Mouse (Mus musculus) liver, embryonic 12.5 days (tissue): ENCODE measurements around the gene Myl6. TPM values are rescaled to one million over a fixed set of nuclear protein-coding genes. Genes with fewer than 3 reads are reported as not detected.
A peak's percentile ranks its signal among the peaks of the same experiment; 100 is the strongest.
"Not testable (repeated sequence)": the region's sequence is repeated elsewhere in the genome, so short reads cannot be mapped to it uniquely, and the experiment has no call there.

Experiments
- ATAC-seq: fragments of 200-750 bp; cut with Nextera tagmentation; 2 replicates; pipeline ENCODE4 v1.8.0; 2017; ENCODE audit warnings: moderate number of reproducible peaks, mild to moderate bottlenecking, moderate library complexity
- H3K27ac ChIP-seq: fragments of 300-500 bp; sonication (generic); 2 replicates; pipeline ENCODE4 v1.5.1; 2016; ENCODE audit warnings: mild to moderate bottlenecking
- H3K27me3 ChIP-seq: fragments of 300-500 bp; sonication (generic); replicated peaks from 2 replicates; pipeline ENCODE4 v1.6.1; 2016; ENCODE audit warnings: mild to moderate bottlenecking, moderate library complexity
- H3K36me3 ChIP-seq: fragments of 300-500 bp; sonication (generic); 2 replicates; pipeline ENCODE4 v1.6.1; 2016; ENCODE audit warnings: mild to moderate bottlenecking, moderate library complexity
- H3K4me1 ChIP-seq: fragments of 300-500 bp; sonication (generic); 2 replicates; pipeline ENCODE4 v1.6.1; 2016
- H3K4me2 ChIP-seq: fragments of 300-500 bp; sonication (generic); 2 replicates; pipeline ENCODE4 v1.6.1; 2016; ENCODE audit warnings: mild to moderate bottlenecking, moderate library complexity
- H3K4me3 ChIP-seq: fragments of 300-500 bp; sonication (generic); 2 replicates; pipeline ENCODE4 v1.5.1; 2016; ENCODE audit warnings: mild to moderate bottlenecking, moderate library complexity
- H3K9ac ChIP-seq: fragments of 300-500 bp; sonication (generic); 2 replicates; pipeline ENCODE4 v1.6.1; 2016; ENCODE audit warnings: mild to moderate bottlenecking, moderate library complexity
- H3K9me3 ChIP-seq: fragments of 300-500 bp; sonication (generic); replicated peaks from 2 replicates; pipeline ENCODE4 v1.6.1; 2016; ENCODE audit warnings: mild to moderate bottlenecking, moderate library complexity
- WGBS: fragments of 180-500 bp; shearing (Covaris S2); methylation state at CpG from one replicate; pipeline ENCODE4 v1.1.7; 2016; ENCODE audit not compliant: insufficient replicate concordance; 5-methylcytosine and 5-hydroxymethylcytosine counted together
- polyA plus RNA-seq: library from polyadenylated mRNA; unstranded; fragments of >200 nt; fragmentation: Nextera tagmentation; extraction: Ambion mirVana; gene quantifications from 2 replicates; pipeline ENCODE4 v1.2.1, GENCODE M21; 2016

Myl6 gene
- polyA plus RNA-seq, 1 experiment from 2014 or later, result 533 TPM

- H3K27me3 ChIP-seq, result no peaks in the 10 kb centered on the region
- no peak overlapping the region for H3K4me3 ChIP-seq
- peaks cover 41% of the 10 kb centered on the region for H3K4me1 ChIP-seq
- WGBS, result 77% methylated on average over 9 of the region's 9 CpGs
- H3K4me2 ChIP-seq, result no peak overlapping the region
- no peak overlapping the region for H3K9ac ChIP-seq
- H3K9me3 ChIP-seq, result no peaks in the 10 kb centered on the region
- peaks cover 34% of the 10 kb centered on the region for H3K36me3 ChIP-seq
- no peak for ATAC-seq
- H3K27ac ChIP-seq, result no peak overlapping the region
These were observed 14.3 kb upstream of the Myl6 start for GRCm38 (mm10) chr10:128508260-128508659.

DNA sequence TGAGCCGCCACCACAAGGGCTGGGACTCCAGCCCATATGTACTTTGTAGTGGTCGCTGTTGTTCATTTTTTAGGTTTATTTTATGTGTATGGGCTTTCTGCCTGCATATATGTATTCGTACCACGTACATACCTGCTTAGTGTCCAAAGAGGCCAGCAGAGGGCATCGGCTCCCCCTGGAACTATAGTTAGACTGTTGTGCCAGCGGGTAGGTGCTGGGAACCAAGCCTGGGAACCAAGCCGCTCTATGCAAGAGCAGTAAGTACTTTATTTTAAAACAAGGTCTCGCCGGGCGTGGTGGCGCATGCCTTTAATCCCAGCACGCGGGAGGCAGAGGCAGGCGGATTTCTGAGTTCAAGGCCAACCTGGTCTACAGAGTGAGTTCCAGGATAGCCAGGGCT, 12.0 kb upstream of the Myl6 start:
- H3K27me3 ChIP-seq, result no peaks in the 10 kb centered on the region
- H3K4me3 ChIP-seq, result no peak overlapping the region
- no peaks in the 10 kb centered on the region for H3K9me3 ChIP-seq
- H3K27ac ChIP-seq, result no peak overlapping the region
- no peak for ATAC-seq
- WGBS, result 93% methylated on average over 14 of the region's 14 CpGs
- peaks cover 21% of the 10 kb centered on the region for H3K36me3 ChIP-seq
- H3K4me1 ChIP-seq, result peaks cover 48% of the 10 kb centered on the region
- no peak overlapping the region for H3K4me2 ChIP-seq
- H3K9ac ChIP-seq, result no peak overlapping the region

DNA sequence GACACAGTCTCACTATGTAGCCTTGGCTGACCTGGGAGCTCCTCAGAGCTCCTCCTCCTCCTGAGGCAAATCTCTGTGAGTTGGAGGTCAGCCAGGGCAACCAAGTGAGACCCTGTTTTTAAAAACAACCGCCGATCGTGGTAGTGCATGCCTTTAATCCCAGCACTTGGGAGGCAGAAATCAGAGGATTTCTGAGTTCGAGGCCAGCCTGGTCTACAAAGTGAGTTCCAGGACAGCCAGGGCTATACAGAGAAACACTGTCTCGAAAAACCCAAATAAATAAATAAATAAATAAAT, 11.4 kb upstream of the Myl6 start:
- 79% methylated on average over 5 of the region's 5 CpGs for WGBS
- Histone ChIP-seq H3K4me2 (peak overlapping the region; percentile 49; the same call in 1 of the 2 replicates), H3K9ac (0 out of 2 replicates have a peak overlapping the region, but pooled peaks have one; percentile 47), H3K36me3 (peaks cover 16% of the 10 kb centered on the region), H3K27ac (peak overlapping the region; percentile 78), H3K4me1 (peaks cover 46% of the 10 kb centered on the region)
- H3K4me3 ChIP-seq, H3K9me3 ChIP-seq, H3K27me3 ChIP-seq, ATAC-seq: not testable (repeated sequence)

- Histone ChIP-seq H3K27me3 (no peaks in the 10 kb centered on the region), H3K27ac (peak overlapping the region; percentile 78), H3K4me2 (peak overlapping the region; percentile 49), H3K9me3 (no peaks in the 10 kb centered on the region), H3K4me3 (no peak overlapping the region), H3K36me3 (peaks cover 11% of the 10 kb centered on the region), H3K4me1 (peaks cover 46% of the 10 kb centered on the region), H3K9ac (peak overlapping the region; percentile 47; the same call in 1 of the 2 replicates)
- 24% methylated on average over 9 of the region's 9 CpGs for WGBS
- peak; percentile 28 for ATAC-seq
These were observed 10.9 kb upstream of the Myl6 start for GRCm38 (mm10) chr10:128504641-128505370.

DNA sequence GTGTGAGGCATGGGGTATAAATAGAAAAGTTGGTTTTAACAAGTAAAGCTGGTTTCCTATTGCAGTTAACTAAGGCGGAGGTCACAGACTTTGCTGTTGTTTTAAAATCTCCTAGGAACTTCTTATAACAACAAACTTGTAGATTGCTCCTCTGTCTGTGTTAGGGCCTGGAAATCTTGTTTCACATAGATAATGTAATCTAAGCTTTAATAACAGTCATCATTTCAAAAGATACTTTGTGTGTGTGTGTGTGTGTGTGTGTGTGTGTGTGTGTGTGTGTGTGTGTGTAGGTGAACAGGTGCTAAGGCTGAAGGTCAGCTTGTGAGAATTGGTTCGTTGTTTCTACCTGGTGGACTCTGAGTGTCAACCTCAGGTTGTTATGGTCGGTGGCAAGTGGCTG, 10.1 kb upstream of the Myl6 start:
- no peak for ATAC-seq
- Histone ChIP-seq H3K27ac (peak overlapping the region; percentile 78), H3K9me3 (no peaks in the 10 kb centered on the region), H3K4me3 (no peak overlapping the region), H3K4me1 (peaks cover 50% of the 10 kb centered on the region), H3K4me2 (peak overlapping the region; percentile 49; the same call in 1 of the 2 replicates), H3K9ac (peak overlapping the region; percentile 47), H3K36me3 (peaks cover 4% of the 10 kb centered on the region; the same call in 1 of the 2 replicates), H3K27me3 (no peaks in the 10 kb centered on the region)
- 56% methylated on average over 3 of the region's 3 CpGs for WGBS

- Histone ChIP-seq H3K27me3 (no peaks in the 10 kb centered on the region), H3K4me2 (no peak overlapping the region), H3K36me3 (peaks cover 4% of the 10 kb centered on the region; the same call in 1 of the 2 replicates), H3K4me3 (no peak overlapping the region), H3K4me1 (peaks cover 50% of the 10 kb centered on the region), H3K9ac (no peak overlapping the region), H3K27ac (no peak overlapping the region), H3K9me3 (no peaks in the 10 kb centered on the region)
- no peak for ATAC-seq
- WGBS, result 80% methylated on average over 8 of the region's 8 CpGs
These were observed 9.6 kb upstream of the Myl6 start for GRCm38 (mm10) chr10:128503532-128503931.

- H3K9ac ChIP-seq, result no peak overlapping the region
- no peak overlapping the region for H3K4me2 ChIP-seq
- no peaks in the 10 kb centered on the region for H3K9me3 ChIP-seq
- peaks cover 4% of the 10 kb centered on the region; the same call in 1 of the 2 replicates for H3K36me3 ChIP-seq
- WGBS, result 59% methylated on average over 5 of the region's 5 CpGs
- peaks cover 62% of the 10 kb centered on the region for H3K4me1 ChIP-seq
- no peak for ATAC-seq
- no peaks in the 10 kb centered on the region for H3K27me3 ChIP-seq
- no peak overlapping the region for H3K4me3 ChIP-seq
- peak overlapping the region; percentile 62; the same call in 1 of the 2 replicates for H3K27ac ChIP-seq
These were observed 8.4 kb upstream of the Myl6 start for GRCm38 (mm10) chr10:128502341-128502740.

- Histone ChIP-seq H3K27me3 (no peaks in the 10 kb centered on the region), H3K4me3 (peak overlapping the region; percentile 64), H3K4me2 (peak overlapping the region; percentile 91), H3K9me3 (no peaks in the 10 kb centered on the region), H3K27ac (peak overlapping the region; percentile 79), H3K9ac (peak overlapping the region; percentile 71), H3K4me1 (peaks cover 68% of the 10 kb centered on the region), H3K36me3 (no peaks in the 10 kb centered on the region)
- peak; percentile 51 for ATAC-seq
- under 1% methylated on average over 21 of the region's 21 CpGs for WGBS
These were observed 5.2 kb upstream of the Myl6 start for GRCm38 (mm10) chr10:128499116-128499671.

DNA sequence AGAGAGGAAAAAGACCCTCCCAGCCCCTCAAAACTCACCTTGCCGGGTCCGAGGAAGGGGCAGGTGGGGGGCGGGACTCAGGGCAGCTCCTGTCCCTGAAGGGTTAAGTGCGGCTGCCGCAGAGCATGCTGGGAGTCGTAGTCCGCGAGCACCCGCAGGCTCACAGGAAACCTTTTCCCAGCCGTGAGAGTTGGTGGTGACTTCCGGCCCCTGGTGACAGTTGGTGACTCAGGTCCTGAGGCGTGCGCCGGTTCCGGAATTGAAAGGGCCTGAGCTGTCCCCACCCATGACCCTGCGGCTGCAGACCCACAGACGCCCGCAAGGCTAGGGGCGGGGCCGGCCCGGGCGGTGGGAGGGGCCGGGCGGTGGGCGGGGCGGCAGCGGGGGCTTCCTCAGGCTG, 4.6 kb upstream of the Myl6 start, which contains the start of gene Myl6b:
Gene Myl6b, minus strand, starts transcription at position 96 of the 400 bp plus-strand sequence.
- peak within 1 kb of the TSS; percentile 71 for H3K9ac ChIP-seq
- ATAC-seq, result peak; percentile 88
- H3K4me3 ChIP-seq, result peak within 1 kb of the TSS; percentile 64
- H3K9me3 ChIP-seq, result no peaks in the 10 kb centered on the region
- H3K36me3 ChIP-seq, result no peaks in the 10 kb centered on the region
- peak within 1 kb of the TSS; percentile 91 for H3K4me2 ChIP-seq
- peaks cover 62% of the 10 kb centered on the region for H3K4me1 ChIP-seq
- no peaks in the 10 kb centered on the region for H3K27me3 ChIP-seq
- H3K27ac ChIP-seq, result peak within 1 kb of the TSS; percentile 79
- WGBS, result 0% methylated on average over 27 of the region's 27 CpGs

- no peaks in the 10 kb centered on the region for H3K27me3 ChIP-seq
- no peak overlapping the region for H3K27ac ChIP-seq
- peak overlapping the region; percentile 17; the same call in 1 of the 2 replicates for H3K9ac ChIP-seq
- no peak for ATAC-seq
- peaks cover 2% of the 10 kb centered on the region for H3K36me3 ChIP-seq
- H3K9me3 ChIP-seq, result no peaks in the 10 kb centered on the region
- WGBS, result 59% methylated on average over 6 of the region's 6 CpGs
- no peak overlapping the region for H3K4me2 ChIP-seq
- peaks cover 57% of the 10 kb centered on the region for H3K4me1 ChIP-seq
- H3K4me3 ChIP-seq, result no peak overlapping the region
These were observed 3.3 kb upstream of the Myl6 start for GRCm38 (mm10) chr10:128497134-128497737.

- no peak overlapping the region for H3K4me2 ChIP-seq
- H3K36me3 ChIP-seq, result peaks cover 8% of the 10 kb centered on the region
- no peak for ATAC-seq
- 62% methylated on average over 6 of the region's 6 CpGs for WGBS
- H3K27me3 ChIP-seq, result no peaks in the 10 kb centered on the region
- H3K4me3 ChIP-seq, result no peak overlapping the region
- H3K27ac ChIP-seq, result no peak overlapping the region
- H3K4me1 ChIP-seq, result peaks cover 57% of the 10 kb centered on the region
- H3K9me3 ChIP-seq, result no peaks in the 10 kb centered on the region
- H3K9ac ChIP-seq, result no peak overlapping the region
These were observed 2.6 kb upstream of the Myl6 start for GRCm38 (mm10) chr10:128496509-128497077.

- H3K27me3 ChIP-seq, result no peaks in the 10 kb centered on the region
- 60% methylated on average over 4 of the region's 4 CpGs for WGBS
- ATAC-seq, result no peak
- H3K9ac ChIP-seq, result 0 out of 2 replicates have a peak overlapping the region, but pooled peaks have one; percentile 28
- no peak overlapping the region for H3K27ac ChIP-seq
- no peak overlapping the region for H3K4me3 ChIP-seq
- H3K4me2 ChIP-seq, result no peak overlapping the region
- no peaks in the 10 kb centered on the region for H3K9me3 ChIP-seq
- H3K36me3 ChIP-seq, result peaks cover 15% of the 10 kb centered on the region
- peaks cover 64% of the 10 kb centered on the region for H3K4me1 ChIP-seq
These were observed 2.0 kb upstream of the Myl6 start for GRCm38 (mm10) chr10:128495903-128496302.
